13 mouse cellular contexts compared by ENCODE assay signal in genomic region chr4:54118179-54118846, GRCm38 (mm10).
DNase-seq lines count a peak whose midpoint lies in the region; ATAC-seq and TF ChIP-seq lines count a peak whose summit lies in the region.
"Had no signal": no experiment of that assay in that cellular context is flagged by ENCODE, and none has a peak within 500 bp of the region (broad histone marks: within the 10 kb centered on the region; RNA-seq: fewer than 3 reads in every experiment).

No protein-coding gene starts in this region.

- no peak overlapping the region for H3K4me2 ChIP-seq in forebrain, embryonic 16.5 days (ENCODE audit: low read length)
- H3K4me2 ChIP-seq in midbrain, embryonic 14.5 days (ENCODE audit: low read length): no peak overlapping the region
- no peak overlapping the region for H3K4me2 ChIP-seq in intestine, embryonic 16.5 days (ENCODE audit: low read depth, low read length)
- H3K4me2 ChIP-seq: embryonic facial prominence, embryonic 12.5 days had no signal

- H3K36me3 ChIP-seq in forebrain, embryonic 16.5 days (ENCODE audit: control insufficient read depth, insufficient read depth): no peaks in the 10 kb centered on the region
- H3K36me3 ChIP-seq in midbrain, embryonic 14.5 days (ENCODE audit: control insufficient read depth, insufficient read depth, low read length): no peaks in the 10 kb centered on the region
- no peaks in the 10 kb centered on the region for H3K36me3 ChIP-seq in intestine, embryonic 16.5 days (ENCODE audit: control insufficient read depth, insufficient read depth, low read length)
- H3K36me3 ChIP-seq: embryonic facial prominence, embryonic 12.5 days had no signal

- WGBS in forebrain, embryonic 16.5 days: 52% methylated on average over 6 of the region's 6 CpGs
- 36% methylated on average over 6 of the region's 6 CpGs for WGBS in midbrain, embryonic 14.5 days
- 74% methylated on average over 6 of the region's 6 CpGs for WGBS in intestine, embryonic 16.5 days

- no peak overlapping the region for H3K27ac ChIP-seq in forebrain, embryonic 16.5 days (ENCODE audit: low read length)
- no peak overlapping the region for H3K27ac ChIP-seq in midbrain, embryonic 14.5 days (replicated peaks; ENCODE audit: low read depth, low read length)
- H3K27ac ChIP-seq in intestine, embryonic 16.5 days (ENCODE audit: low read length): no peak overlapping the region
- H3K27ac ChIP-seq: embryonic facial prominence, embryonic 12.5 days; left cerebral cortex, adult 2 months had no signal

- H3K27me3 ChIP-seq in forebrain, embryonic 16.5 days (replicated peaks; ENCODE audit: control insufficient read depth, insufficient read depth, low read length): no peaks in the 10 kb centered on the region
- no peaks in the 10 kb centered on the region for H3K27me3 ChIP-seq in midbrain, embryonic 14.5 days (ENCODE audit: control insufficient read depth, insufficient read depth, low read length)
- no peaks in the 10 kb centered on the region for H3K27me3 ChIP-seq in intestine, embryonic 16.5 days (replicated peaks; ENCODE audit: control insufficient read depth, insufficient read depth, low read length)
- H3K27me3 ChIP-seq: embryonic facial prominence, embryonic 12.5 days had no signal

- no peak overlapping the region for H3K4me3 ChIP-seq in forebrain, embryonic 16.5 days (replicated peaks; ENCODE audit: low read length)
- no peak overlapping the region for H3K4me3 ChIP-seq in midbrain, embryonic 14.5 days (replicated peaks; ENCODE audit: low read depth, low read length)
- H3K4me3 ChIP-seq in intestine, embryonic 16.5 days (ENCODE audit: low read length): no peak overlapping the region
- H3K4me3 ChIP-seq: embryonic facial prominence, embryonic 12.5 days; left cerebral cortex, adult 2 months had no signal

- 0 out of 2 replicates have a peak, but pooled peaks have one; percentile 52 for ATAC-seq in forebrain, embryonic 16.5 days
- ATAC-seq in midbrain, embryonic 14.5 days (ENCODE audit: low FRiP score, low TSS enrichment): no peak; the same call in 1 of the 2 replicates
- ATAC-seq in intestine, embryonic 16.5 days: no peak

- TF ChIP-seq CTCF in brain, embryonic 14.5 days (IDR thresholded peaks at IDR 0.05; ENCODE audit: borderline replicate concordance, extremely low read depth, insufficient read depth, insufficient read length): no peak

- peak; percentile 17 for DNase-seq in R1 (ENCODE audit: low read depth, low spot score)
- peak; percentile 75 for DNase-seq in brain, embryonic 14.5 days (ENCODE audit: low read depth)
- peak; percentile 53 for DNase-seq in midbrain, embryonic 14.5 days
- DNase-seq in gastrocnemius, postnatal 4 days (ENCODE audit: low spot score in 2 of 2): no peak
- DNase-seq in kidney, adult 9 months: no peak
- no peak for DNase-seq in kidney, adult 18-20 months
- DNase-seq: gastrocnemius, postnatal 14 days; lung, adult 18-20 months; thymus, adult 2 months had no signal

- H3K9ac ChIP-seq in forebrain, embryonic 16.5 days (replicated peaks; ENCODE audit: low read depth, low read length): no peak overlapping the region
- no peak overlapping the region for H3K9ac ChIP-seq in midbrain, embryonic 14.5 days (replicated peaks; ENCODE audit: low read length)
- H3K9ac ChIP-seq in intestine, embryonic 16.5 days (ENCODE audit: low read depth, low read length): no peak overlapping the region
- H3K9ac ChIP-seq: embryonic facial prominence, embryonic 12.5 days had no signal

- no peaks in the 10 kb centered on the region for H3K9me3 ChIP-seq in forebrain, embryonic 16.5 days (ENCODE audit: control insufficient read depth, low read length)
- H3K9me3 ChIP-seq in midbrain, embryonic 14.5 days (ENCODE audit: control insufficient read depth, low read length): no peaks in the 10 kb centered on the region
- H3K9me3 ChIP-seq in intestine, embryonic 16.5 days (ENCODE audit: control insufficient read depth, low read length): no peaks in the 10 kb centered on the region
- H3K9me3 ChIP-seq: embryonic facial prominence, embryonic 12.5 days had no signal

- peaks cover 5% of the 10 kb centered on the region for H3K4me1 ChIP-seq in forebrain, embryonic 16.5 days (replicated peaks; ENCODE audit: control insufficient read depth, insufficient read depth, low read length)
- H3K4me1 ChIP-seq in midbrain, embryonic 14.5 days (ENCODE audit: control insufficient read depth, insufficient read depth, low read length): 0 out of 2 replicates have a peak, but pooled peaks cover 7% of the 10 kb centered on the region
- no peaks in the 10 kb centered on the region for H3K4me1 ChIP-seq in intestine, embryonic 16.5 days (ENCODE audit: control insufficient read depth, insufficient read depth, low read length)

- TF ChIP-seq POLR2A in brain, embryonic 14.5 days (IDR thresholded peaks at IDR 0.05; ENCODE audit: borderline replicate concordance, extremely low read depth, insufficient read depth, insufficient read length, poor library complexity, severe bottlenecking): no peak

Comparison
In these comparisons a context has a peak if more than half of its experiments do, and no peak if none do; other contexts are left out.
1. DNase-seq: peak in R1 (single experiment), brain, embryonic 14.5 days (single experiment) and midbrain, embryonic 14.5 days (single experiment); none in gastrocnemius, postnatal 4 days (0 of 2), kidney, adult 9 months (single experiment) and kidney, adult 18-20 months (single experiment).